Mouse (Mus musculus): ENCODE results near the gene Creb3l2. TPM values are rescaled to one million over a fixed set of nuclear protein-coding genes. Genes with fewer than 3 reads are reported as not detected.

Gene Creb3l2
- total RNA-seq, 2 experiments from 2014 or later = 89.5 to 100 TPM

DNA sequence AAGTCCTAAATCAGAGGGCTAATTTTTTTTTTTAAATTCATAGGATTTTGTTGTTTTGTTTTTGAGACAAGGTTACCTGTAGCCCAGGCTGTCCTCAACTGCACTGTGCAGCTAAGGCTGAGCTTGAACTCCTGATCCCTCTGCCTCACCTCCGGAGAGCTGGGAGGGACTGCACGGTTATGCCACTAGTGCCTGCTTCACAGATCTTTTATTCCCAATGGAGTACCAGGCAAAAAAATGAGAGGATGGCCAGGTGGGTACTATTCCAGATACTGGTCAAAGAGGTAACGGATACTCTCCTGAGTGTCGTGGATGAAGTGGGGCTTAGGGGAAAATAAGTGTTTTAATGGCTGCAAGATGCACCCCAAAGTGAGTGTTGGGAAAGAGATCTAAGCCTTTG lies 835 bp upstream of the Creb3l2 start:
- DNase-seq = no peak

DNA sequence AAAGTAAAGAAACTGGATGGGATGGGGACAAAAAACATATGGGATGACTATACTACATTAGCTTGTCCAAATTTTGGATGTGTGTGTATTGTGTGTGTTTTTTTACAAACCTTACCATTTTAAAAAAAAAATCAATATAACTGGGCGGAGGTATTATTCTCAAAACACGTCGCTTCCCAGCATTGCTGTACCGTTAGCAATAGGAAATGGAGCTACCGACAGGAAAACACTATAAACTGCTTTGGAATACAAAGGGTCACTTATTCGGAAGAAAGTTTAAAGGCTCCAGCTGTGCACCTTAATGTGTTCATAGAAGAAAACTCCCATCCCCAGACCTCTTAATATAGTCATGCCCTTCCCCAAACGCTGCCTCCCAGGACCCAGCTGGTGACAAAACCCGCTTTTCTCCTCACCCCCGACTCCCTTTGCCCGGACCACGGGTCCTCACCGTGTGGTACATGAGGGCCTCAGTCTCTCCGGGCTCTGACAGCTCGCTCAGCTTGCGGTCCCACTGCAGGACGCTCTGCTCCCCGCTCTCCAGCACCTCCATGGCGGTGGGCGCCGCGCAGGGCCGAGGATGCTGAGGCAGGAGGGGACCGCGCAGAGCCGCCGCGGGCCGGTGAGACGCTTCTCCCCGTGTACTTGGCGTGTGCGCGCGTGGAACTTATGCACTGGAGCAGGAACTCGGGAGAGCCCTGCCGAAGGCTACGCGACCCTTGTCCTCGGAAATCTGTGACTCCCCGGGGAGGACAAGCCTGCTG lies 515 bp downstream of the Creb3l2 start:
- DNase-seq = peak; percentile 49 to 72

- peak; percentile 56 to 61 for DNase-seq
These were observed 1.3 kb downstream of the Creb3l2 start for GRCm38 (mm10) chr6:37440491-37441250.

DNA sequence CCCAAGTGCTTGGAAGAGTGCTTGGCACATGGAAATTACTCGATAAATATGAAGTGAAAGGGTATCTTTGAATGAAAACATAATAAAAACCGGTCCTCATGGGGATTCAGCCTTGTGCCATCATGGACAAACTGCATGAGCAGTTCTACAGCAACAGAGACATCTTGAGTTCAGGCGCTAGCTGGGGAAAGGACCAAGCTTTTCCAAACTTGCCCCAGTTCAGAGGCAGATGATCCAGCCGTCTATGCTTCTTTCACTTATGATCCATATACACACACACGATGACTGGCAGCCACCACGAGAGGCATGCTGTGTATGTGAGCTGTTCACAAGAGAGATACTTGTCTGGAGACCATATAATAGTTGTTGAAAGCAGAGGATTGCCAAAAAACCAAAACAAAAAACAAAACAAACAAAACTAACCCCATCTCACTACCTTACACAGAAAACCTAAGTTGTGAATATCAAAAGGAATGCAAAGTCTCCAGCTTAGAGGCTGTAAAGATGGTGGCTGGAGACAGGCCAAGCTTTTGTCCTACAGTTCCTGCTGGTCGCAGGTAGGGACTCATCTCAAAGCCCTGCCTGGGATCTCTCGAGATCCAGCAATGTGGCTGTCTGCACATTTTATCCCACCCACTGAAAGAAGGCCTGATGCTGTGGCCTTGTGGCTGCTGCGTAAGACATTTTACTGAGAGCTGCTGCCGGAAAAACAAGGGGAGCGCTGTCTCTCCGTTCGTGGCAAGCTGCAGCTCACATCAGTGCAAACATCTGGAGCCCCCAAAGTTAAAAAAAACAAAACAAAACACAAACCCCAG lies 2.1 kb downstream of the Creb3l2 start:
- peak; percentile 44 to 57 for DNase-seq

DNA sequence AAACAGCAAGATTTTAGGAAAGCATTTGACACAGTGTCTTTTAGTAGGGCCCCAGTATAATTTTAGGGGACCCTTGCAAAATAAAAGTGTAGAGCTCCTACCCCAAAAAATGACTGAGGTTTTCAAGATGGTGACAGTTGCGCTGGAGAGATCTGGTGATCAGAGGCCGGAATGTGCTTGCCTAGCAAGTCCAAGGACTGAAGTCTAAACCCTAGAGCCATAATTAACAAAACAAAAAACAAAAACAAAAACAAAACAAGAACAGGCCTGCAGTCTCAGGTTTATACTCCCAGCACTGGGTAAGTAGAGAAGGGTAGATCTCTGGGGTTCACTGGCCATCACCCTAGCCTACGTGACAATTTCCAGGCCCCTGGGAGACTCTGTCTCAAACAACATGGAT lies 3.4 kb downstream of the Creb3l2 start:
- no peak for DNase-seq

- DNase-seq = no peak
These were observed 4.9 kb downstream of the Creb3l2 start for GRCm38 (mm10) chr6:37437086-37437485.

DNA sequence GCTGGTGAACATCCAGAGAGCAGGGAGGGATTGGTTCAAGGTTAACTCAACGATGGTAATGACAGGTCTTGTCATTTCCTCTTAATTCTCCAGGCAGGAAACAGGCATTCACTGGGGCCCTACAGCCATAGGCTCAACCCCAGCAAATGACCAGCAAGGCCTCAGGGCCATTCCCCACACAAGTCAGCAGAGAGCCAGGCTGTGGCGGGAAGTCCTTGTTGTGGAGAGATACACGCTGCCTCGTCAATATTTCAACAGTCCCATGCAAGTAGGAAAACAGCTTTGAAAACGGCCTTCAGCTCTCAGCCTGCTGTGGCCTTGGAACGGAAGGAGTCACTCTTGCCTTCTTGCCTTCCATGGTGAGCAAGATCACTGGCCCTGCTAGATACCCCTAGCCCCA lies 6.6 kb downstream of the Creb3l2 start:
- peak; percentile 73 to 78 for DNase-seq

- DNase-seq = no peak
These were observed 12.0 kb downstream of the Creb3l2 start for GRCm38 (mm10) chr6:37429849-37430470.

GRCm38 (mm10) chr6:37428947-37429346 lies 13.0 kb downstream of the Creb3l2 start:
- DNase-seq = no peak

- DNase-seq = no peak
These were observed 13.9 kb downstream of the Creb3l2 start for GRCm38 (mm10) chr6:37428044-37428443.

DNA sequence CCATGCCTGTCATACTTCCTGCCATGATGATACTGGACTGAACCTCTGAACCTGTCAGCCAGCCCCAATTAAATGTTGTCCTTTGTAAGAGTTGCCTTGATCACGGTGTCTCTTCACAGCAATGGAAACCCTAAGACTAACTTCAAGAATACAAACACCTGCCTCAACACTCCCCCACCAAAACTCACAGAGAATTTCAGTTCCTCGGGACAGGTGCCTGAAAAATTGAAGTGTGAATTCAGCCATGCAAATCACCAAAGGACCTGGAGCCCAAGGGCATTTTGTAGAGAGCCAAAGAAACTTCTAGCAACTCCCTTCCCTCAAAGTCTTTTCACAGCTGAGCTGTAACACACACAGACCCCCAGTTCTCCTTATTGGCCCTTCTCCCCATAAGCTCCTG lies 15.3 kb downstream of the Creb3l2 start:
- no peak for DNase-seq

DNA sequence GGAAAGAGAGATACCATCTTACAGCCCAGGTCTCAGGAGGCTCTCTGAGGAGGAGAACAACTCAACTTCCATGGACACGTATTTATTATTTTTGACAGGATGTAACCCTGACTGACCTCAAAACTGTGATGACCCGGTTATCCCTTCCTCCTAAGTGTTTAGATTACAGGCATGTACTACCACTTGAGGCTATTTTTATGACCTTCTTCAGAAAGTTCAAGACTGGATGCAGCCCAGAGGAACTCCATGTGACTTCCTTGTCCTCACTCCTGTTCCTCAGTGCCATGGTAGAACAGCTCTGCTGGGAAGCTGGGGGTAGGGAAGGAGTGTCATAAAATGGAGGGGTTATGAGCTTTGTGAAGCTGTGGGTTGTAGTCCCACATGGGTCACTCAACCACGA lies 16.1 kb downstream of the Creb3l2 start:
- no peak for DNase-seq

DNA sequence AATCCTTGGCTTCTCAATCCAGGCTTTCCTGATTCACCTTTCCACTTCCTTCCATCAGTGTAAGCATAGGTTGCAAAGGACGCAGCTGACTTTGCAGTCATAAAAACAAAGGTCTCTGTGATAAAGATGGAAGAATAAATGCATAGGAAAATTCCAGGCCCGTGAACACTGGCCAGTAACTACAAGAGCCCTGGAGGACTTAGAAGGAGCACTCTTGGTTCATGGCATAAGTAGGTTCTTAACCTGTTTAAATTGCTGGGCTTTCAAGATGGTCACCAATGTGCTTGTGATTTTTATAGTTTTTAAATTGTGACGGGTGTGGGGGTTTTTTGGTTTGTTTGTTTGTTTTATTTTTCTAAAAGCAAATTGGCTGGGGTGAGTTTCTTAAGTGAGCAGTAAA lies 16.9 kb downstream of the Creb3l2 start:
- DNase-seq = no peak

DNA sequence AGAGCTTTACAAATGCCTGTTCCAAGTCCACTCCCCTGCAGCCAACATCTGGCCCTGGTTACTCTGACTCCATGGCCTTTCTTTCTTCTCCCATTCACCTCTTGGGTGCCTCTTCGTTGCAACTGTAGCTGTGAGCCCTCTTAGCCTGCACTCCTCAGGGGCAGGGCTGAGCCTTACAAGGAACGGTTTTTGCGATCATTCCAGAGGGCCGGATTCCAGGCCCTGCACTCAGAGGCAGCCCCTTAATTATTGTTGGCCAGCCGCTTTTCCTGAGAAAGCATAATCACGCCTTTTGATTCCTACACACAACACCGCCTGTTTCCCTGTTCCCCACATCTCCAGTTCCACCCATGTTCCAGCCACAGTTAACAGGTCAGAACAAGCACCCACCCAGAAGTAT lies 17.6 kb downstream of the Creb3l2 start:
- no peak for DNase-seq

- no peak for DNase-seq
These were observed 18.6 kb downstream of the Creb3l2 start for GRCm38 (mm10) chr6:37423386-37423785.

DNA sequence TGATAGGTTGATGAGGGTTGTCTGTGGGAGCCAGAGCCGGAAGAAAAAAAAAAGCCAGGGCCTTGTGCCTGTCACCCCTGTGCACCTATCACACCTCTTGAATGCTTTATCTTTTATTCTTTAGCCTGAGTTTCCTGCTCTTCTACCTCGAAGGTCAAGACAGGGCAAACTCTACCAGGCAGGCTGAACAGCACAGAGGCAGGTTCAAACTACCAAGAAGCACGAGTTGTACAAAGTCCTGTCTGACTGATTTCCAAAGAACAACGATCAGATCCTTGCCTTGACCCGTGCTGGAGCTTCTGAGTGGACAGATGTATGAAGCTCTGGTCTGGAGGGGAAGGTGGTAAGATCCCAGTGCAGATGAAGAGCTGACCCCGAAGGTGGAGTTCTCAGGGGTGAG lies 20.8 kb downstream of the Creb3l2 start:
- no peak for DNase-seq

GRCm38 (mm10) chr6:37419445-37419941 lies 22.5 kb downstream of the Creb3l2 start:
- DNase-seq = no peak

DNA sequence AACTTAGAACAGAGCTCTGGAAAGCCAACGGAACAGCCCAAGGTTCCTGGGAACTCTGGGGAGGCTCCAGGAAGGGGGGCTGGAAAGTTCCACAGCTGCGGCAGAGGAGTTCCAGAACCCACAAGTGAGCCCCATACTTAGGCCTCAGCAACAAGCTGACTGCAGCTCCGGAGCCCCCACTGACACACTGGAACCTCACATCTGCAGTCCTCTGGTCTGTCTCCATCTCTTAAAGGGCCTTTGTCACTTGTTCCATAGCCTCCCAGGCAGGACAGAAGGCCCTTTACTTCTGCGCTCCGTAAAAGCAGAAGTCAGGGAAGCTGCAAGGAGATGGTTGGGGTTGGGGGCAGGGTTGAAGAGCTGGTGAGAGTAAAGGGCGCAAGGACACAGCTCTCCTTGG lies 23.0 kb downstream of the Creb3l2 start:
- DNase-seq = peak; percentile 46 to 50

GRCm38 (mm10) chr6:37416743-37417142 lies 25.2 kb downstream of the Creb3l2 start:
- no peak for DNase-seq

DNA sequence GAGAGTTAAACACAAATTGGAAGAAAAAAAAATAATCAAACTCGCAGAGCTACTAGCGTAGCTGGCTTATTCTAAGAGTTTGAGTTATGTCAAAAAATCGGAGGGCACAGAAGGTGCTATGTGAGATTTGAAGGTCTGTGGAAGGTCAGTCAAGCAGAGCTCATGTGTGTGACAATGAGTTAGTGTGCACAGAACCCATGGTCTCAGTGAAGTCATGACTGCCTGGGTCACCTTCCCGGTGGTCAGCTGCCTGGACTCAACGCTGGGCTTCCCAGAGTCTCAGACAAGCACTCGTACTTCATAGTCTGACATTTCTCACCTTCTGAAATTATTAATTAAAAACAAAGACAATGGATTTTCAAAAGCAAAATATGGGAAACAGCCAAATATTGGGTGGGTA lies 26.4 kb downstream of the Creb3l2 start:
- no peak for DNase-seq

GRCm38 (mm10) chr6:37415034-37415433 lies 26.9 kb downstream of the Creb3l2 start:
- DNase-seq = no peak

- DNase-seq = no peak
These were observed 27.4 kb downstream of the Creb3l2 start for GRCm38 (mm10) chr6:37414576-37414975.
